Mouse (Mus musculus) hindbrain, embryonic 14.5 days (tissue): ENCODE measurements around the gene Mpv17l. TPM values are rescaled to one million over a fixed set of nuclear protein-coding genes. Genes with fewer than 3 reads are reported as not detected.

ENCODE experiments used
- ATAC-seq: fragments of 200-750 bp; cut with Nextera tagmentation; 2 replicates; pipeline ENCODE4 v1.8.0; 2017; ENCODE audit warnings: moderate number of reproducible peaks, mild to moderate bottlenecking, moderate TSS enrichment, moderate library complexity; ENCODE audit not compliant: low FRiP score
- DNase-seq: peaks from one replicate; pipeline ENCODE4 v3.0.0-alpha.2; 2015; ENCODE audit warnings: low spot score
- H3K27ac ChIP-seq: fragments of 300-500 bp; sonication (generic); 2 replicates; pipeline ENCODE4 v1.5.1; 2014; ENCODE audit warnings: mild to moderate bottlenecking, moderate library complexity
- H3K27me3 ChIP-seq: fragments of 300-500 bp; sonication (generic); 2 replicates; pipeline ENCODE4 v1.6.1; 2014; ENCODE audit warnings: mild to moderate bottlenecking, low read length, mixed read lengths; ENCODE audit not compliant: control insufficient read depth, insufficient read depth
- H3K36me3 ChIP-seq: fragments of 300-500 bp; sonication (generic); replicated peaks from 2 replicates; pipeline ENCODE4 v1.6.1; 2014; ENCODE audit not compliant: control insufficient read depth, insufficient read depth
- H3K4me1 ChIP-seq: fragments of 300-500 bp; sonication (generic); replicated peaks from 2 replicates; pipeline ENCODE4 v1.6.1; 2014; ENCODE audit warnings: antibody characterized with exemption, low read length, mixed read lengths; ENCODE audit not compliant: control insufficient read depth, insufficient read depth
- H3K4me2 ChIP-seq: fragments of 300-500 bp; sonication (generic); replicated peaks from 2 replicates; pipeline ENCODE4 v1.6.1; 2014; ENCODE audit warnings: mild to moderate bottlenecking, moderate library complexity
- H3K4me3 ChIP-seq: fragments of 300-500 bp; sonication (generic); replicated peaks from 2 replicates; pipeline ENCODE4 v1.5.1; 2014; ENCODE audit warnings: mild to moderate bottlenecking, low read length
- H3K9ac ChIP-seq: fragments of 300-500 bp; sonication (generic); 2 replicates; pipeline ENCODE4 v1.6.1; 2014
- H3K9me3 ChIP-seq: fragments of 300-500 bp; sonication (generic); 2 replicates; pipeline ENCODE4 v1.6.1; 2016; ENCODE audit warnings: low read length; ENCODE audit not compliant: control insufficient read depth
- WGBS: fragments of 180-500 bp; shearing (Covaris S2); extraction: QIAGEN DNeasy Blood & Tissue Kit; methylation state at CpG from one replicate; pipeline ENCODE4 v1.1.7; 2014; 5-methylcytosine and 5-hydroxymethylcytosine counted together
- polyA plus RNA-seq: library from polyadenylated mRNA; unstranded; fragments of >200 nt; fragmentation: Nextera tagmentation; extraction: Ambion mirVana; gene quantifications from 2 replicates; pipeline ENCODE4 v1.2.1, GENCODE M21; 2014

Gene Mpv17l
- polyA plus RNA-seq, 1 experiment from 2014 or later: 34.9 TPM

- Histone ChIP-seq H3K9me3 (no peaks in the 10 kb centered on the region), H3K4me2 (no peak overlapping the region), H3K4me3 (no peak overlapping the region), H3K36me3 (no peaks in the 10 kb centered on the region), H3K4me1 (no peaks in the 10 kb centered on the region), H3K27me3 (no peaks in the 10 kb centered on the region), H3K9ac (no peak overlapping the region), H3K27ac (no peak overlapping the region)
- ATAC-seq: no peak
- no peak for DNase-seq
These were observed 10.1 kb upstream of the Mpv17l start for GRCm38 (mm10) chr16:13892850-13893249.

DNA sequence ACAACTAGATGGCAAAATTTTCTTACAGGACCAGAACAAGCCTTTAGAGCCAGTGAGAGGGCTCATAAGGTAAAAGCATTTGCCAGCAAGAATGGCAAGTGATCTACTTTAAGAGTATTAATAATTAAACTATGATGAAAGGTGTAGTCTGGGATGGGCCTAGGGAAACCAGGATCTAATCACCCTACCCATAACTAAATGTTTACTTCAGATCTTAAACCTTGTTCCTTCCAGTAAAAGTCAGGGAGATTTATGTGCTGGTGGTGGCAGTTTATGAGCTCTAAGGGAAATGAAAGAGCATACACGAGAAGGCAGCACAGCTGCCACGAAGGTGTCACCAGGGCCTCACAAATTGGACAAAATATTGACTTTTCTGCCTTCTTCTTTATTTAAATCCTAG lies 8.9 kb upstream of the Mpv17l start:
- no peaks in the 10 kb centered on the region for H3K36me3 ChIP-seq
- DNase-seq (no peak), ATAC-seq (no peak)
- H3K9me3 ChIP-seq: no peaks in the 10 kb centered on the region
- H3K27ac ChIP-seq: no peak overlapping the region
- H3K9ac ChIP-seq: no peak overlapping the region
- no peak overlapping the region for H3K4me3 ChIP-seq
- H3K27me3 ChIP-seq: no peaks in the 10 kb centered on the region
- no peaks in the 10 kb centered on the region for H3K4me1 ChIP-seq
- no peak overlapping the region for H3K4me2 ChIP-seq
- 93% methylated on average over 2 of the region's 2 CpGs for WGBS

- H3K9ac ChIP-seq: no peak overlapping the region
- no peak overlapping the region for H3K27ac ChIP-seq
- no peaks in the 10 kb centered on the region for H3K9me3 ChIP-seq
- WGBS: 91% methylated on average over 3 of the region's 3 CpGs
- ATAC-seq (no peak), DNase-seq (no peak)
- H3K4me1 ChIP-seq: no peaks in the 10 kb centered on the region
- H3K4me2 ChIP-seq: no peak overlapping the region
- no peak overlapping the region for H3K4me3 ChIP-seq
- H3K27me3 ChIP-seq: no peaks in the 10 kb centered on the region
- H3K36me3 ChIP-seq: no peaks in the 10 kb centered on the region
These were observed 7.2 kb upstream of the Mpv17l start for GRCm38 (mm10) chr16:13895740-13896139.

DNA sequence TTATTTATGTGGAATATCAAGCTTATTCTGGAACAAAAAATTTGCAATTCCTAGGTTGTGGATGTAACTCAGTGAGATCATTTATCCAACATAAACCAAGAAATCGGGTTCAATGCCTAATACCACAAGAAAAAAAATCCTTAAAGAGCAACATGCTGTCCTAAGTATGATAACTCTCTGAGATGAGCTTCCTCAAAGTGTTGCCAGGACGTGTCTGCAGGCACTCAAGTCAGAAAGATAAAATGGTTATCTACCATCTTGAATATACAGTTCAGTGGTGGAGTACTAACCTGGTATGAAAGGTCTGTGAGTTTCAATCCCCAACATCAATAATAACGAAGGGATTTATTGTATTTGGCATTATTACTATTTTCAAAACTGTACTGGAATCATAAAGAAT lies 6.6 kb upstream of the Mpv17l start:
- Histone ChIP-seq H3K36me3 (no peaks in the 10 kb centered on the region), H3K4me2 (no peak overlapping the region), H3K27ac (no peak overlapping the region), H3K27me3 (no peaks in the 10 kb centered on the region), H3K9ac (no peak overlapping the region), H3K9me3 (no peaks in the 10 kb centered on the region), H3K4me1 (no peaks in the 10 kb centered on the region), H3K4me3 (no peak overlapping the region)
- WGBS: 90% methylated on average over 3 of the region's 3 CpGs
- no peak for DNase-seq
- ATAC-seq: no peak

- no peak overlapping the region for H3K9ac ChIP-seq
- H3K36me3 ChIP-seq: no peaks in the 10 kb centered on the region
- H3K4me2 ChIP-seq: no peak overlapping the region
- no peak overlapping the region for H3K4me3 ChIP-seq
- H3K27me3 ChIP-seq: no peaks in the 10 kb centered on the region
- H3K4me1 ChIP-seq: peaks cover 8% of the 10 kb centered on the region; the same call in 1 of the 2 replicates
- 64% methylated on average over 2 of the region's 2 CpGs for WGBS
- H3K27ac ChIP-seq: no peak overlapping the region
- H3K9me3 ChIP-seq: no peaks in the 10 kb centered on the region
- ATAC-seq (no peak), DNase-seq (no peak)
These were observed 4.0 kb upstream of the Mpv17l start for GRCm38 (mm10) chr16:13898981-13899380.

DNA sequence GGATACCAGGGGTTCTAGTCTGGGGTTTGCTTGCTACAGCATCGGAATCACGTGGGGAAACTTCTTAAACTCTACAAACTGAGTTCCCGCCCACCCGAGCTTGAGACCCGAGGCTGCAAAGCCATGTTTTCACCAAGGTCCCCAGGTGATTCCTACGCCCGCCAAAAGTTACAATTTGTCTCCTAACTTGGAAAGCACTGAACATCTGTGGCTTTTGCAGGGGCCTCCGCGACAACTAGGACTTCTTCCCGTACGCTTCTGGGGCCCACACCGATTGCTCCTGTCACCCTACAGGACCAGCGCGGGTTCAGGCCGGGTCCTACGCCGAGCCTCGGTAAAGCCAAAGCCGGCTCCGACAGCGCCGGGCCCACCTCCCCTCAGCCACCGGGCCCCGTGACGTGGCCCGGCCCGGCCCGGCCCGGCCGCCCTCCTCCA lies 547 bp upstream of the Mpv17l start:
- no peaks in the 10 kb centered on the region for H3K36me3 ChIP-seq
- peaks cover 8% of the 10 kb centered on the region; the same call in 1 of the 2 replicates for H3K4me1 ChIP-seq
- ATAC-seq (no peak), DNase-seq (peak; percentile 29)
- WGBS: 1% methylated on average over 30 of the region's 30 CpGs
- H3K4me2 ChIP-seq: peak overlapping the region; percentile 81
- peak overlapping the region; percentile 85 for H3K27ac ChIP-seq
- H3K4me3 ChIP-seq: peak overlapping the region; percentile 84
- H3K9me3 ChIP-seq: no peaks in the 10 kb centered on the region
- peak overlapping the region; percentile 93 for H3K9ac ChIP-seq
- no peaks in the 10 kb centered on the region for H3K27me3 ChIP-seq

GRCm38 (mm10) chr16:13903488-13903887 lies 527 bp downstream of the Mpv17l start:
- peak overlapping the region; percentile 93 for H3K9ac ChIP-seq
- no peaks in the 10 kb centered on the region for H3K27me3 ChIP-seq
- peak overlapping the region; percentile 85 for H3K27ac ChIP-seq
- H3K4me2 ChIP-seq: peak overlapping the region; percentile 81
- H3K4me1 ChIP-seq: peaks cover 8% of the 10 kb centered on the region; the same call in 1 of the 2 replicates
- no peaks in the 10 kb centered on the region for H3K9me3 ChIP-seq
- WGBS: 6% methylated on average over 8 of the region's 8 CpGs
- no peaks in the 10 kb centered on the region for H3K36me3 ChIP-seq
- peak overlapping the region; percentile 84 for H3K4me3 ChIP-seq
- ATAC-seq (peak; percentile 87), DNase-seq (peak; percentile 87)

DNA sequence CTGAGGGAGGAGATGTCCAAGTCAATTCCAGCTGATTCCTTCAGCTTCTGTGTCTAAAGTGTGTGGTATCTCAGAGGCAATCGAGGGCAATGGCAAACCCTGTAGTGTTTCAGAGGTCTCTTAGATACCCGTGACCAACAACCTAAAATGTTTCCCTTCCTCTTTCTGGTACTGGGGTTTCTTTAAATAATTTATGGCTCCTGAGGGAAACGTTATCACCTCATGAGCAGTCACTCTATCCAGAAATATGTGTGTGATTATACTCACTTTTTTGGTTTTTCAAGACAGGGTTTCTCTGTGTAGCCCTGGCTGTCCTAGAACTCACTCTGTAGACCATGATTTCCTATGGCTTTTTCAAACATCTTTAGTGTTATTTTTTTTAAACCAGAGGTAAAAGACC lies 4.3 kb downstream of the Mpv17l start:
- Histone ChIP-seq H3K9me3 (no peaks in the 10 kb centered on the region), H3K4me2 (no peak overlapping the region), H3K4me1 (no peaks in the 10 kb centered on the region; the same call in 1 of the 2 replicates), H3K4me3 (no peak overlapping the region), H3K36me3 (no peaks in the 10 kb centered on the region), H3K27me3 (no peaks in the 10 kb centered on the region), H3K27ac (no peak overlapping the region), H3K9ac (no peak overlapping the region)
- ATAC-seq (no peak), DNase-seq (no peak)
- WGBS: 85% methylated on average over 3 of the region's 3 CpGs

DNA sequence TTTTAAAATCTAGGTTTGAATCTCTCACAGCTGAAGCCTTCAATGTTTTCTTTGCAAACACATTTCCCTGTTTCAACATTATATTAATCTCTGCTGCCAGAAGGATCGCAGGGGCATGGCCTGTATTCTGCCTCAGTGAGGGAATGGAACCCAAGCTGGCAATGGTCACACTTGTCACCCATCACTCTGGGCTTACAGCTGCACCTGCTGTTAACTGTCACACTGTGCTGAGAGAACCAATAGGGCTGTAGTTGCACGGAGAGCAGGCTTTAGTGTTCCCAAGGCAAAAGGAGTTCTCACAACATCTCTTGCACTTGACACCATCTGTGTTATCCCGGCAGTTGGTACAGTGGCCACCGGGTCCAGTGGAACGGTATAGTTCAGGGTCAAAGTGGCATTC lies 17.1 kb downstream of the Mpv17l start:
- WGBS: 97% methylated on average over 5 of the region's 5 CpGs
- peaks cover 3% of the 10 kb centered on the region; the same call in 1 of the 2 replicates for H3K36me3 ChIP-seq

GRCm38 (mm10) chr16:13921063-13921462 lies 18.1 kb downstream of the Mpv17l start:
- no peak for ATAC-seq

More for the DNA sequence above, 17.1 kb downstream of the Mpv17l start:
- H3K4me1 ChIP-seq: no peaks in the 10 kb centered on the region
- peaks cover 39% of the 10 kb centered on the region for H3K9me3 ChIP-seq
- H3K27ac ChIP-seq: no peak overlapping the region
- no peak for ATAC-seq
- no peak overlapping the region for H3K4me2 ChIP-seq
- H3K9ac ChIP-seq: no peak overlapping the region
- DNase-seq: no peak
- no peak overlapping the region for H3K4me3 ChIP-seq
- no peaks in the 10 kb centered on the region for H3K27me3 ChIP-seq

More at GRCm38 (mm10) chr16:13921063-13921462, 18.1 kb downstream of the Mpv17l start:
- H3K27me3 ChIP-seq: no peaks in the 10 kb centered on the region
- no peak for DNase-seq
- no peaks in the 10 kb centered on the region for H3K4me1 ChIP-seq
- no peak overlapping the region for H3K27ac ChIP-seq
- H3K4me3 ChIP-seq: no peak overlapping the region
- 91% methylated on average over 6 of the region's 6 CpGs for WGBS
- no peak overlapping the region for H3K4me2 ChIP-seq
- H3K36me3 ChIP-seq: no peaks in the 10 kb centered on the region
- H3K9ac ChIP-seq: no peak overlapping the region
- peaks cover 32% of the 10 kb centered on the region for H3K9me3 ChIP-seq
